Mouse (Mus musculus): ENCODE data around the gene Mcu. TPM values are rescaled to one million over a fixed set of nuclear protein-coding genes. Genes with fewer than 3 reads are reported as not detected.

Mcu gene
- polyA plus RNA-seq, 1 experiment from 2014 or later, result 57.2 TPM

DNA sequence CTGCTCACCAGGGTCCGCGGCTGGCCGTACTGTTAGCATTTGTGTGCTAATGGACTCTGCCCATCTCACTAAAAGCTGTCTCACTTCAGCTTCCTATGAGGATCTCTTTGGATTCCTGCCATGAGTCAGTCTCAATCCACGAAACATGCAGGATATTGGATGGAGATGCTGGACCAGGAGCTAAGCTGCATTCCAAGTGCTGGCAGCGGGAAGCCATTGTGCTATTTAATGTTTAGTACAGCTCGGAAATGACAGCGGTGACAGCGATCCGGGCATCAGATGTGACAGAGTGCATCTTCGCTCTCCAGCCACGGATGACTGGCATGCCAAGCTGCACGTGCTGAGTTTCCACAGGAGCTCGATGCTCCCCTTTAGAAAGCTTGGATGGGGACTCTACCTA lies 99.3 kb downstream of the Mcu start:
- Histone ChIP-seq H3K9me3 (ENCODE audit: control insufficient read depth, low read length) (no peaks in the 10 kb centered on the region), H3K4me3 (ENCODE audit: low read depth, low read length) (no peak overlapping the region), H3K9ac (ENCODE audit: low read length) (no peak overlapping the region), H3K4me2 (replicated peaks; ENCODE audit: low read depth) (no peak overlapping the region), H3K27ac (replicated peaks) (no peak overlapping the region), H3K36me3 (ENCODE audit: control insufficient read depth, insufficient read depth, low read length) (no peaks in the 10 kb centered on the region; the same call in 1 of the 2 replicates), H3K27me3 (ENCODE audit: control insufficient read depth, insufficient read depth, low read length) (no peaks in the 10 kb centered on the region), H3K4me1 (replicated peaks; ENCODE audit: control insufficient read depth, insufficient read depth) (no peaks in the 10 kb centered on the region)
- no peak for ATAC-seq (ENCODE audit: low FRiP score, low TSS enrichment)
- WGBS, result 88% methylated on average over 13 of the region's 13 CpGs
- TF ChIP-seq EP300 (optimal IDR thresholded peaks at IDR 0.05) (no peak), CTCF (IDR thresholded peaks at IDR 0.05; ENCODE audit: low read depth) (no peak)
- DNase-seq (ENCODE audit: low spot score), result no peak

DNA sequence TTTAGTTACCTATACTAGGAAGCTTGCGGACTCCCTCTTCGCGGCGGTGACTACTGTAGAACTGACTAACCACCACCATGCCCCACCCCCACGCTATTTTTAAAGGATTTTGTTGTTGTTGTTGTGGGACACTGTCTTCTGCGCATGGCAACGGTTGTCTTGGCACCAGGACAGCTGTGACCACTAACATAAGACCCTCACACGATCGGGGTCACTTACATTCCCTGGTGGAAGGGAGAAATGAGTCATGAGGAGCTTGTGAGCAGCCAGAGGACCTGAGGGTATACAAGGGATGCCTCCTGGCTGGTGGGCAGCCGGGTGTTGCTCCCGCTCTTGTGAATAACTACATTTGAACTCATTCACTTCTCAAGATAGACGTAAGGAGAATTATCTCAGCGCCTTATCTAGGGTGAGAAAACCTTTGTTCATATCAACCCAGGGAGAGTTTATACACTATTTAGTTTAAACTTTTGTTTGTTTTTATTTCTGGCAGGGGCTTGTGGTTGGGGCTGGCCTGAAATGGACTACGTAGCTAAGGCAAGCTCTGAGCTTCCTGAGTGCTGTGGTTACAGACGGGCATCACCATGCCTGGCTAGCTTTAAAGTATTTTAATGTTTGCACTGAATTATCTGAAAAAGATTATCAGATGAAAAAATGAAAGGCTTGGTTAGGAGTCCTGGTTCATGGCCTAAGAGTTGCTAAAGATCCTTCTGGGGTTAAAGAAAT lies 101.6 kb downstream of the Mcu start:
- TF ChIP-seq CTCF (IDR thresholded peaks at IDR 0.05; ENCODE audit: low read depth) (no peak), EP300 (optimal IDR thresholded peaks at IDR 0.05) (no peak)
- no peak for DNase-seq (ENCODE audit: low spot score)

DNA sequence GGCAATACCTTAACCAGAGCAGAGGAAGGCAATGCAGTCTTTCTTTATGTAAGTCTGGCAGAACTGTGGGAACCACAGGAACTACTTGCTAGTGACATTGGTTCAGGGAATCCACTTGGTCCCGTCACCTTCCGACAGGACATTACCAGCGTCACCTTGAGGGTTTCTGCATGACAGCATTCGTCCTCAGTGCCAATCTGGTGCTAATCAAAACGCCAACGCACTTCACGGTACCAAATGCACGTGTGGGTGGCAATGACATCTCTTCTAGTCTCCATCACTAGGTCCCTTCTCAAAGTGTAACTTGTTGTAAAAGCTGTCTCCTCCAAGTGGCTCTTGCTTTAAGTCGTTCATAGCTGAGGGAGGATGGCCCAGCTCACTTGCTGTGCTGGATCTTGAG lies 104.3 kb downstream of the Mcu start:
- no peak for TF ChIP-seq EP300 (optimal IDR thresholded peaks at IDR 0.05)
- no peak for TF ChIP-seq CTCF (IDR thresholded peaks at IDR 0.05; ENCODE audit: low read depth)
- H3K9ac ChIP-seq (ENCODE audit: low read length), result no peak overlapping the region
- ATAC-seq (ENCODE audit: low FRiP score, low TSS enrichment), result no peak
- H3K4me2 ChIP-seq (replicated peaks; ENCODE audit: low read depth), result no peak overlapping the region
- H3K4me1 ChIP-seq (replicated peaks; ENCODE audit: control insufficient read depth, insufficient read depth), result no peaks in the 10 kb centered on the region
- no peaks in the 10 kb centered on the region for H3K27me3 ChIP-seq (ENCODE audit: control insufficient read depth, insufficient read depth, low read length)
- H3K9me3 ChIP-seq (ENCODE audit: control insufficient read depth, low read length), result no peaks in the 10 kb centered on the region
- no peaks in the 10 kb centered on the region; the same call in 1 of the 2 replicates for H3K36me3 ChIP-seq (ENCODE audit: control insufficient read depth, insufficient read depth, low read length)
- no peak overlapping the region for H3K4me3 ChIP-seq (ENCODE audit: low read depth, low read length)
- DNase-seq (ENCODE audit: low spot score), result no peak
- 91% methylated on average over 9 of the region's 9 CpGs for WGBS
- no peak overlapping the region for H3K27ac ChIP-seq (replicated peaks)

More for the DNA sequence above, 101.6 kb downstream of the Mcu start:
- 66% methylated on average over 15 of the region's 15 CpGs for WGBS
- Histone ChIP-seq H3K36me3 (ENCODE audit: control insufficient read depth, insufficient read depth, low read length) (no peaks in the 10 kb centered on the region; the same call in 1 of the 2 replicates), H3K9me3 (ENCODE audit: control insufficient read depth, low read length) (no peaks in the 10 kb centered on the region), H3K27me3 (ENCODE audit: control insufficient read depth, insufficient read depth, low read length) (no peaks in the 10 kb centered on the region), H3K9ac (ENCODE audit: low read length) (no peak overlapping the region), H3K4me3 (ENCODE audit: low read depth, low read length) (no peak overlapping the region), H3K27ac (replicated peaks) (no peak overlapping the region), H3K4me2 (replicated peaks; ENCODE audit: low read depth) (no peak overlapping the region), H3K4me1 (replicated peaks; ENCODE audit: control insufficient read depth, insufficient read depth) (no peaks in the 10 kb centered on the region)
- ATAC-seq (ENCODE audit: low FRiP score, low TSS enrichment), result no peak; the same call in 1 of the 2 replicates

DNA sequence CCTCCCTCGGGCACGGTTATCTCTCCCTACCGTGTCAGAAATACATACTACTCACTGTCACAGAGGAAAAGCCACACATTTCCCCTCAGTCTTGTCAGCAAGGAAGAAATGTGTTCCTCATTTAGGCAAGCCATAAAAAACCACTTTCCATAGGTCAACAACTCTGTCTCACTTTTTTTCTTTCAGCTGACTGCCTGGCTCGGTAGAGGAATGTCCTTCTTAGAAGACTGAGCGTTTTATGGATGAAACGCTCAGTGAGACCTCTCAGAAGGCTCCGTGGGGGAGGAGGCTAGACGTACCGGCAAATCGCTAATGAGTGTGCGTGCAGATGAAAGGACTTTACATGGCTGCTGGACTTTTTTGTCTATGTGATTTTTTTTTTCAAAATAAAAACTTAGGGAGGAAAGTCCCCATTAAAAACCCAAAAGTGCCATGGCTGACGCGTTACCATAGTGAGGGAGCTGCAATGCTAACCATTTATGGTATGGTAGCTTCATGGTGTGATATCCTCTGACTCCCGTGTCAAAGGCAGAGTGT lies 105.0 kb downstream of the Mcu start:
- Histone ChIP-seq H3K4me1 (replicated peaks; ENCODE audit: control insufficient read depth, insufficient read depth) (no peaks in the 10 kb centered on the region), H3K4me2 (replicated peaks; ENCODE audit: low read depth) (no peak overlapping the region), H3K27ac (replicated peaks) (no peak overlapping the region), H3K9ac (ENCODE audit: low read length) (no peak overlapping the region), H3K4me3 (ENCODE audit: low read depth, low read length) (no peak overlapping the region), H3K36me3 (ENCODE audit: control insufficient read depth, insufficient read depth, low read length) (no peaks in the 10 kb centered on the region; the same call in 1 of the 2 replicates), H3K9me3 (ENCODE audit: control insufficient read depth, low read length) (no peaks in the 10 kb centered on the region), H3K27me3 (ENCODE audit: control insufficient read depth, insufficient read depth, low read length) (no peaks in the 10 kb centered on the region)
- WGBS, result 70% methylated on average over 14 of the region's 14 CpGs
- ATAC-seq (ENCODE audit: low FRiP score, low TSS enrichment), result no peak
- DNase-seq (ENCODE audit: low spot score), result no peak
- TF ChIP-seq EP300 (optimal IDR thresholded peaks at IDR 0.05), result no peak
- TF ChIP-seq CTCF (IDR thresholded peaks at IDR 0.05; ENCODE audit: low read depth), result no peak

DNA sequence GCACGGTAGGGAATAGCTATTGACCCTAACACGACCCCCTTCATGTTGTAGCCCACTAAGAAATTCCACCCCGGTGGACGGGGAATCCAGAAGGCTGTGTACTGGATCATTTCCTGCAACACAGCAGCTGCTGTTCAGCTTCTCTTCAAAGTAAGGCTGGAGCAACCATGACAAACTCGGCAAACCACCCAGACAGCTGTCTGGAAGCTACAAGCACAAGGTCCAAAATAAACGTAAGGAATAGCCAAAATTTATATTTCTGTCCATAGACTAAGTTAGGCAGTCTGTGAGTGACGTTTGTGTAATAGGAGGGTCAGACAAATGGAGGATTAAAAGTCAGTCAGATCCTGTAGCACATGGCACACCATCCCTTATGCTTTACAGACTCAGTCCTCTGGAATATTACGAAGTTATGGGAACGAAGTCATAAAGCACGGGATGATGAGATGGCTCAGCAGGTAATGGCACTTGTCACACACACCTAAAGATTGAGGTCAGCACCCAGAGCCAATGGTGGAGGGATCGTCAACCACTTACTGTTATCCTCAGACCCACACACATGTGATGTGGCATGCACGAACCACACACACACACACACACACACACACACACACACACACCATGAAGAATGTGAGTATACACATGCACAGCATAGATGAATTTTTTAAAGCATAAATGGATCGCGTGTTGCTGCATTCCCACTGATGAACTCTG lies 105.6 kb downstream of the Mcu start:
- no peak for DNase-seq (ENCODE audit: low spot score)
- no peaks in the 10 kb centered on the region for H3K9me3 ChIP-seq (ENCODE audit: control insufficient read depth, low read length)
- H3K27ac ChIP-seq (replicated peaks), result no peak overlapping the region
- no peak for TF ChIP-seq EP300 (optimal IDR thresholded peaks at IDR 0.05)
- no peak for TF ChIP-seq CTCF (IDR thresholded peaks at IDR 0.05; ENCODE audit: low read depth)
- ATAC-seq (ENCODE audit: low FRiP score, low TSS enrichment), result no peak
- H3K36me3 ChIP-seq (ENCODE audit: control insufficient read depth, insufficient read depth, low read length), result no peaks in the 10 kb centered on the region; the same call in 1 of the 2 replicates
- H3K4me2 ChIP-seq (replicated peaks; ENCODE audit: low read depth), result no peak overlapping the region
- H3K27me3 ChIP-seq (ENCODE audit: control insufficient read depth, insufficient read depth, low read length), result no peaks in the 10 kb centered on the region
- 53% methylated on average over 14 of the region's 14 CpGs for WGBS
- H3K4me1 ChIP-seq (replicated peaks; ENCODE audit: control insufficient read depth, insufficient read depth), result no peaks in the 10 kb centered on the region
- H3K4me3 ChIP-seq (ENCODE audit: low read depth, low read length), result no peak overlapping the region
- H3K9ac ChIP-seq (ENCODE audit: low read length), result no peak overlapping the region

All from stomach, postnatal 0 days (tissue).